Mouse (Mus musculus) heart, embryonic 13.5 days (tissue): ENCODE data around the gene Irs3. TPM values are rescaled to one million over a fixed set of nuclear protein-coding genes. Genes with fewer than 3 reads are reported as not detected.

ENCODE experiments used
- ATAC-seq: fragments of 200-750 bp; cut with Nextera tagmentation; 2 replicates; pipeline ENCODE4 v1.8.0; 2017; ENCODE audit warnings: moderate TSS enrichment; ENCODE audit not compliant: insufficient number of reproducible peaks, low FRiP score, low TSS enrichment; ENCODE audit errors: extremely low read depth
- H3K27ac ChIP-seq: fragments of 300-500 bp; sonication (generic); replicated peaks from 2 replicates; pipeline ENCODE4 v1.5.1; 2015; ENCODE audit warnings: moderate library complexity, mild to moderate bottlenecking, inconsistent platforms
- H3K27me3 ChIP-seq: fragments of 300-500 bp; sonication (generic); replicated peaks from 2 replicates; pipeline ENCODE4 v1.6.1; 2015; ENCODE audit warnings: mild to moderate bottlenecking, inconsistent platforms
- H3K36me3 ChIP-seq: fragments of 300-500 bp; sonication (generic); 2 replicates; pipeline ENCODE4 v1.6.1; 2015; ENCODE audit warnings: mild to moderate bottlenecking, inconsistent platforms
- H3K4me1 ChIP-seq: fragments of 300-500 bp; sonication (generic); 2 replicates; pipeline ENCODE4 v1.6.1; 2015; ENCODE audit warnings: inconsistent platforms
- H3K4me2 ChIP-seq: fragments of 300-500 bp; sonication (generic); 2 replicates; pipeline ENCODE4 v1.6.1; 2015; ENCODE audit warnings: inconsistent platforms, mild to moderate bottlenecking, moderate library complexity
- H3K4me3 ChIP-seq: fragments of 300-500 bp; sonication (generic); 2 replicates; pipeline ENCODE4 v1.5.1; 2015; ENCODE audit warnings: moderate library complexity, mild to moderate bottlenecking, inconsistent platforms
- H3K9ac ChIP-seq: fragments of 300-500 bp; sonication (generic); 2 replicates; pipeline ENCODE4 v1.6.1; 2015; ENCODE audit warnings: inconsistent platforms, mild to moderate bottlenecking, moderate library complexity
- H3K9me3 ChIP-seq: fragments of 300-500 bp; sonication (generic); 2 replicates; pipeline ENCODE4 v1.6.1; 2016; ENCODE audit warnings: inconsistent platforms
- WGBS: fragments of 180-500 bp; shearing (Covaris S2); methylation state at CpG from one replicate; pipeline ENCODE4 v1.1.7; 2015; ENCODE audit warnings: mixed read lengths; 5-methylcytosine and 5-hydroxymethylcytosine counted together
- polyA plus RNA-seq: library from polyadenylated mRNA; unstranded; fragments of >200 nt; fragmentation: Nextera tagmentation; extraction: Ambion mirVana; gene quantifications from 2 replicates; pipeline ENCODE4 v1.2.1, GENCODE M21; 2015

Irs3 gene
- polyA plus RNA-seq, 1 experiment from 2014 or later, result not detected

GRCm38 (mm10) chr5:137679726-137680125 lies 34.2 kb upstream of the Irs3 start:
- Histone ChIP-seq H3K27me3 (no peaks in the 10 kb centered on the region), H3K4me3 (no peak overlapping the region), H3K4me1 (peaks cover 32% of the 10 kb centered on the region), H3K9me3 (no peaks in the 10 kb centered on the region), H3K36me3 (peaks cover 12% of the 10 kb centered on the region), H3K9ac (no peak overlapping the region), H3K4me2 (no peak overlapping the region), H3K27ac (no peak overlapping the region)
- ATAC-seq, result no peak
- WGBS, result 85% methylated on average over 4 of the region's 4 CpGs

GRCm38 (mm10) chr5:137678736-137679135 lies 33.2 kb upstream of the Irs3 start:
- H3K36me3 ChIP-seq, result peaks cover 12% of the 10 kb centered on the region
- no peak for ATAC-seq

GRCm38 (mm10) chr5:137677859-137678258 lies 32.3 kb upstream of the Irs3 start:
- Histone ChIP-seq H3K36me3 (peaks cover 12% of the 10 kb centered on the region), H3K4me1 (peaks cover 28% of the 10 kb centered on the region), H3K9me3 (no peaks in the 10 kb centered on the region), H3K4me2 (no peak overlapping the region), H3K9ac (no peak overlapping the region), H3K4me3 (no peak overlapping the region), H3K27me3 (no peaks in the 10 kb centered on the region), H3K27ac (no peak overlapping the region)
- WGBS, result 89% methylated on average over 8 of the region's 8 CpGs
- no peak for ATAC-seq

More at GRCm38 (mm10) chr5:137678736-137679135, 33.2 kb upstream of the Irs3 start:
- H3K9me3 ChIP-seq, result no peaks in the 10 kb centered on the region
- no peak overlapping the region for H3K9ac ChIP-seq
- 87% methylated on average over 3 of the region's 3 CpGs for WGBS
- H3K27me3 ChIP-seq, result no peaks in the 10 kb centered on the region
- no peak overlapping the region for H3K27ac ChIP-seq
- H3K4me2 ChIP-seq, result no peak overlapping the region
- peaks cover 31% of the 10 kb centered on the region for H3K4me1 ChIP-seq
- H3K4me3 ChIP-seq, result no peak overlapping the region

GRCm38 (mm10) chr5:137674786-137675185 lies 29.3 kb upstream of the Irs3 start:
- 91% methylated on average over 8 of the region's 8 CpGs for WGBS
- Histone ChIP-seq H3K27ac (no peak overlapping the region), H3K4me2 (no peak overlapping the region), H3K36me3 (peaks cover 3% of the 10 kb centered on the region), H3K27me3 (no peaks in the 10 kb centered on the region), H3K9me3 (no peaks in the 10 kb centered on the region), H3K9ac (no peak overlapping the region), H3K4me3 (no peak overlapping the region), H3K4me1 (peaks cover 33% of the 10 kb centered on the region)
- no peak for ATAC-seq

- WGBS, result 67% methylated on average over 6 of the region's 6 CpGs
- H3K27ac ChIP-seq, result peak overlapping the region; percentile 93; the same call in 1 of the 2 replicates
- ATAC-seq, result no peak
- 0 out of 2 replicates have a peak overlapping the region, but pooled peaks have one; percentile 7 for H3K9ac ChIP-seq
- H3K4me3 ChIP-seq, result no peak overlapping the region
- H3K9me3 ChIP-seq, result no peaks in the 10 kb centered on the region
- H3K4me2 ChIP-seq, result no peak overlapping the region
- peaks cover 43% of the 10 kb centered on the region for H3K4me1 ChIP-seq
- no peaks in the 10 kb centered on the region for H3K27me3 ChIP-seq
- H3K36me3 ChIP-seq, result peaks cover 3% of the 10 kb centered on the region
Observed at GRCm38 (mm10) chr5:137673015-137673414, 27.5 kb upstream of the Irs3 start.

- Histone ChIP-seq H3K27me3 (no peaks in the 10 kb centered on the region), H3K36me3 (peaks cover 5% of the 10 kb centered on the region), H3K4me2 (peak overlapping the region; percentile 36; the same call in 1 of the 2 replicates), H3K9ac (no peak overlapping the region), H3K27ac (peak overlapping the region; percentile 93), H3K9me3 (no peaks in the 10 kb centered on the region), H3K4me3 (no peak overlapping the region), H3K4me1 (peaks cover 43% of the 10 kb centered on the region)
- 81% methylated on average over 5 of the region's 5 CpGs for WGBS
- no peak for ATAC-seq
Observed at GRCm38 (mm10) chr5:137672361-137672760, 26.8 kb upstream of the Irs3 start.

GRCm38 (mm10) chr5:137671443-137672240 lies 26.1 kb upstream of the Irs3 start:
- H3K4me3 ChIP-seq, result peak overlapping the region; percentile 0; the same call in 1 of the 2 replicates
- peaks cover 10% of the 10 kb centered on the region for H3K36me3 ChIP-seq
- ATAC-seq, result peak; percentile 76; the same call in 1 of the 2 replicates
- H3K9ac ChIP-seq, result peak overlapping the region; percentile 66
- H3K27me3 ChIP-seq, result no peaks in the 10 kb centered on the region
- H3K4me1 ChIP-seq, result peaks cover 43% of the 10 kb centered on the region
- H3K9me3 ChIP-seq, result no peaks in the 10 kb centered on the region
- H3K27ac ChIP-seq, result peak overlapping the region; percentile 93
- H3K4me2 ChIP-seq, result peak overlapping the region; percentile 36
- WGBS, result 21% methylated on average over 9 of the region's 9 CpGs

GRCm38 (mm10) chr5:137670240-137670639 lies 24.7 kb upstream of the Irs3 start:
- H3K4me2 ChIP-seq, result no peak overlapping the region
- H3K27ac ChIP-seq, result no peak overlapping the region
- WGBS, result 100% methylated on average over 1 of the region's 1 CpGs
- no peak overlapping the region for H3K4me3 ChIP-seq
- peaks cover 43% of the 10 kb centered on the region for H3K4me1 ChIP-seq
- H3K36me3 ChIP-seq, result peaks cover 24% of the 10 kb centered on the region
- no peaks in the 10 kb centered on the region for H3K9me3 ChIP-seq
- ATAC-seq, result no peak
- no peak overlapping the region for H3K9ac ChIP-seq
- H3K27me3 ChIP-seq, result no peaks in the 10 kb centered on the region

GRCm38 (mm10) chr5:137668971-137669370 lies 23.5 kb upstream of the Irs3 start:
- no peak for ATAC-seq

GRCm38 (mm10) chr5:137663057-137663456 lies 17.5 kb upstream of the Irs3 start:
- H3K9ac ChIP-seq, result no peak overlapping the region
- no peaks in the 10 kb centered on the region for H3K9me3 ChIP-seq
- H3K4me1 ChIP-seq, result 0 out of 2 replicates have a peak, but pooled peaks cover 3% of the 10 kb centered on the region
- 61% methylated on average over 9 of the region's 9 CpGs for WGBS
- ATAC-seq, result no peak
- H3K36me3 ChIP-seq, result peaks cover 95% of the 10 kb centered on the region
- no peak overlapping the region for H3K4me2 ChIP-seq
- no peaks in the 10 kb centered on the region for H3K27me3 ChIP-seq
- H3K4me3 ChIP-seq, result no peak overlapping the region
- no peak overlapping the region for H3K27ac ChIP-seq

More at GRCm38 (mm10) chr5:137668971-137669370, 23.5 kb upstream of the Irs3 start:
- Histone ChIP-seq H3K4me3 (peak overlapping the region; percentile 2; the same call in 1 of the 2 replicates), H3K27ac (peak overlapping the region; percentile 60), H3K36me3 (peaks cover 37% of the 10 kb centered on the region), H3K27me3 (no peaks in the 10 kb centered on the region), H3K9ac (peak overlapping the region; percentile 34; the same call in 1 of the 2 replicates), H3K4me1 (peaks cover 43% of the 10 kb centered on the region), H3K9me3 (no peaks in the 10 kb centered on the region), H3K4me2 (peak overlapping the region; percentile 34; the same call in 1 of the 2 replicates)
- 51% methylated on average over 10 of the region's 10 CpGs for WGBS

- H3K4me1 ChIP-seq, result 0 out of 2 replicates have a peak, but pooled peaks cover 7% of the 10 kb centered on the region
- peaks cover 80% of the 10 kb centered on the region for H3K36me3 ChIP-seq
- ATAC-seq, result no peak
- no peaks in the 10 kb centered on the region for H3K27me3 ChIP-seq
- H3K4me2 ChIP-seq, result no peak overlapping the region
- no peaks in the 10 kb centered on the region for H3K9me3 ChIP-seq
- H3K27ac ChIP-seq, result 0 out of 2 replicates have a peak overlapping the region, but pooled peaks have one; percentile 8
- H3K4me3 ChIP-seq, result no peak overlapping the region
- no peak overlapping the region for H3K9ac ChIP-seq
- WGBS, result 82% methylated on average over 6 of the region's 6 CpGs
Observed at GRCm38 (mm10) chr5:137660064-137660688, 14.7 kb upstream of the Irs3 start.
